Mouse (Mus musculus): Measurements from ENCODE around the gene Hmg20b.

GRCm38 (mm10) chr10:81332277-81332676 lies 18.0 kb downstream of the Hmg20b start:
- TF ChIP-seq CTCF (IDR thresholded peaks at IDR 0.05; ENCODE audit: low read depth) = no peak
- no peak for TF ChIP-seq EP300 (IDR thresholded peaks at IDR 0.05; ENCODE audit: low read depth)

Measured in heart, postnatal 0 days (tissue).